Mouse (Mus musculus): Measurements from ENCODE around the gene Bmp10. TPM values are rescaled to one million over a fixed set of nuclear protein-coding genes. Genes with fewer than 3 reads are reported as not detected.

Gene Bmp10
- not detected in 2 replicates for total RNA-seq (2021)
- long read RNA-seq: 0 reads

GRCm38 (mm10) chr6:87428487-87429044, at the start of gene Bmp10:
Bmp10 (plus strand) TSS chr6:87428994.
- DNase-seq: no peak

- no peak for DNase-seq
Measured at GRCm38 (mm10) chr6:87383926-87384691, 44.7 kb upstream of the Bmp10 start.

GRCm38 (mm10) chr6:87384761-87385160, 44.0 kb upstream of the Bmp10 start:
- DNase-seq: no peak

- peak; percentile 57 for DNase-seq
Measured at GRCm38 (mm10) chr6:87386203-87386602, 42.6 kb upstream of the Bmp10 start.

- DNase-seq: no peak
Measured at GRCm38 (mm10) chr6:87386681-87387080, 42.1 kb upstream of the Bmp10 start.

GRCm38 (mm10) chr6:87388877-87389276, 39.9 kb upstream of the Bmp10 start, which contains the start of gene Gkn3:
Gkn3 (minus strand) TSS chr6:87388935.
- no peak for DNase-seq

- DNase-seq: no peak
Measured at GRCm38 (mm10) chr6:87389455-87389989, 39.3 kb upstream of the Bmp10 start.

- DNase-seq: no peak
Measured at GRCm38 (mm10) chr6:87393466-87394205, 35.2 kb upstream of the Bmp10 start.

- DNase-seq: no peak
Measured at GRCm38 (mm10) chr6:87394783-87395182, 34.0 kb upstream of the Bmp10 start.

GRCm38 (mm10) chr6:87399137-87399536, 29.7 kb upstream of the Bmp10 start:
- DNase-seq: peak; percentile 80

- no peak for DNase-seq
Measured at GRCm38 (mm10) chr6:87399886-87400566, 28.8 kb upstream of the Bmp10 start.

- no peak for DNase-seq
Measured at GRCm38 (mm10) chr6:87401456-87401855, 27.3 kb upstream of the Bmp10 start.

- DNase-seq: no peak
Measured at GRCm38 (mm10) chr6:87412011-87412410, 16.8 kb upstream of the Bmp10 start.

- DNase-seq: no peak
Measured at GRCm38 (mm10) chr6:87422304-87422703, 6.5 kb upstream of the Bmp10 start.

GRCm38 (mm10) chr6:87424037-87424816, 4.6 kb upstream of the Bmp10 start:
- peak; percentile 60 for DNase-seq

GRCm38 (mm10) chr6:87426954-87427353, 1.8 kb upstream of the Bmp10 start:
- no peak for DNase-seq

GRCm38 (mm10) chr6:87427616-87428015, 1.2 kb upstream of the Bmp10 start:
- no peak for DNase-seq

GRCm38 (mm10) chr6:87435791-87436190, 7.0 kb downstream of the Bmp10 start:
- DNase-seq: no peak

GRCm38 (mm10) chr6:87436745-87437144, 8.0 kb downstream of the Bmp10 start:
- DNase-seq: no peak

- no peak for DNase-seq
Measured at GRCm38 (mm10) chr6:87443253-87443652, 14.5 kb downstream of the Bmp10 start.

- no peak for DNase-seq
Measured at GRCm38 (mm10) chr6:87445222-87445621, 16.4 kb downstream of the Bmp10 start.
